Mouse (Mus musculus) E14TG2a.4 (cell line): ENCODE results near the gene Capg.
"Not testable (repeated sequence)": the region's sequence is repeated elsewhere in the genome, so short reads cannot be mapped to it uniquely, and the experiment has no call there.

Source experiments
- H3K27me3 ChIP-seq: 2 replicates; pipeline ENCODE4 v1.6.1; 2014; ENCODE audit warnings: low read length, control low read depth; ENCODE audit not compliant: insufficient read depth
- H3K36me3 ChIP-seq: 2 replicates; pipeline ENCODE4 v1.6.1; 2014; ENCODE audit warnings: low read length, control low read depth; ENCODE audit not compliant: insufficient read depth
- H3K4me1 ChIP-seq: replicated peaks from 2 replicates; pipeline ENCODE4 v1.6.1; 2014; ENCODE audit warnings: low read depth, low read length, control low read depth
- H3K4me3 ChIP-seq: replicated peaks from 2 replicates; pipeline ENCODE4 v1.5.1; 2014; ENCODE audit warnings: mild to moderate bottlenecking, low read length
- H3K9me3 ChIP-seq: 2 replicates; pipeline ENCODE4 v1.6.1; 2014; ENCODE audit warnings: low read length, control low read depth
- CTCF ChIP-seq: conservative IDR thresholded peaks from 2 replicates; pipeline ENCODE4 v1.5.1; 2014; ENCODE audit warnings: low read length
- NANOG ChIP-seq: IDR thresholded peaks from 2 replicates; pipeline ENCODE4 v1.6.1; 2014; ENCODE audit warnings: borderline replicate concordance, low read length, mixed read lengths
- POU5F1 ChIP-seq: IDR thresholded peaks from 2 replicates; pipeline ENCODE4 v1.6.1; 2014; ENCODE audit warnings: low read length, borderline replicate concordance

Gene Capg

DNA sequence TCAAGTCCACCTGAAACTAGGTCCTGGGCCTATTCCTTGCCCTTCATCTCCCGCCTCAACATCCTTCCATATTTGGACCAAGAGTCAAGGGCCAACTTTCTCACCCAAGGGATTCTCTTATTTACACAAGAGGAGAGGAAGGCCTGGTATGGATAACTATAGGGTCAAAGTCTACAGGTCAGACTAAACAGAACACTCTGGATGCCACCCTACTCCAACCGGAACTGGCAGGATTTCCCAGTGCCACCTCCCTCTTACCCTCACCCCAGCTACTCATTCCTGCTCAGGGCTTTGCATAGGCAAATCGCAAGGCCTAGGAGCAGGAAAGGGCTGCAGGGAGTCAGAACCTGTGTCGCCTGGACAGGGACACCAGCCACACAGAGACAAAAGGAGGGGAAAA, 21.0 kb upstream of the Capg start:
- Histone ChIP-seq H3K36me3 (no peaks in the 10 kb centered on the region), H3K27me3 (0 out of 2 replicates have a peak, but pooled peaks cover 9% of the 10 kb centered on the region), H3K4me3 (no peak overlapping the region), H3K9me3 (no peaks in the 10 kb centered on the region), H3K4me1 (peaks cover 22% of the 10 kb centered on the region)
- TF ChIP-seq NANOG: no peak
- no peak for TF ChIP-seq POU5F1
- TF ChIP-seq CTCF: no peak

DNA sequence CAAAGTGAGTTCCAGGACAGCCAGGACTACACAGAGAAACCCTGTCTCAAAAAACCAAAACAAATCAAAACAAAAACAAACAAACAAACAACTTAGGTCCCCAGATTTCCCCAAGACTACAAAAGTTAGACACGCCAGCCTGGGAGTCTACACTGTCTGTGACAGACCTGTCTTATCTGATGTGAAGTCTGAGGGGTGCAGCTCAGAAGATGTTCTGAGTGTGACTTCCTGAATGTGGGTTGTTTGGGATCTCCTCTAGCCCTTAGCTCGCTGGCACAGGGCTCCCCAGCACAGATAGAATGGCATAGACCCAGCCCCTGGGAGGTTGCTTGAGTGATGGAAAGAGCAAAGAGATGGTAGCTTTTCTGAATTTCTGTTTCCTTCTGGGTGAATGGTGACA, 20.0 kb upstream of the Capg start:
- Histone ChIP-seq H3K9me3 (no peaks in the 10 kb centered on the region), H3K4me1 (peaks cover 19% of the 10 kb centered on the region), H3K27me3 (0 out of 2 replicates have a peak, but pooled peaks cover 9% of the 10 kb centered on the region), H3K4me3 (no peak overlapping the region), H3K36me3 (no peaks in the 10 kb centered on the region)
- TF ChIP-seq POU5F1: no peak
- TF ChIP-seq NANOG: no peak
- no peak for TF ChIP-seq CTCF

DNA sequence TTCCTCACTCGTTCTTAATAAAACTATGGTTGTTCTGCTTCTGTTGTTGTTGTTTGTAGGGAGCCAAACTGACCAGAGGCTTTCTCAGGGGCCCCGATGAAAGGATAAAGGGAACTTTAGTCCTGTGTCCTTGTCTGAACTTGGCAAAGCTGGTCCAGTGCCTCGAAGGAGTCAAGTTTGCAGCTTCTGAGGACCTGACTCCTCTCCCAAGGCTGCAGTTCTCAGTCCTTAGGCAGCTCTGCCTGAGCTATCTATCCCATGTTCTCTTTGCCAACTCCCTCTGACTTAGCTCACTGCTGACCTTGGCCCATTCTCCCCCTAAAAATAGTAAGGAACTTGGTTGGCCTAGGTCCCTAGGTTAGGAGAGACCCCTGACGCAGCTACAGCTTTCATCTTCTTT, 17.1 kb upstream of the Capg start:
- H3K4me1 ChIP-seq: no peaks in the 10 kb centered on the region
- no peak overlapping the region for H3K4me3 ChIP-seq
- H3K36me3 ChIP-seq: no peaks in the 10 kb centered on the region
- TF ChIP-seq NANOG (no peak), POU5F1 (no peak), CTCF (no peak)
- H3K9me3 ChIP-seq: no peaks in the 10 kb centered on the region
- H3K27me3 ChIP-seq: no peaks in the 10 kb centered on the region

DNA sequence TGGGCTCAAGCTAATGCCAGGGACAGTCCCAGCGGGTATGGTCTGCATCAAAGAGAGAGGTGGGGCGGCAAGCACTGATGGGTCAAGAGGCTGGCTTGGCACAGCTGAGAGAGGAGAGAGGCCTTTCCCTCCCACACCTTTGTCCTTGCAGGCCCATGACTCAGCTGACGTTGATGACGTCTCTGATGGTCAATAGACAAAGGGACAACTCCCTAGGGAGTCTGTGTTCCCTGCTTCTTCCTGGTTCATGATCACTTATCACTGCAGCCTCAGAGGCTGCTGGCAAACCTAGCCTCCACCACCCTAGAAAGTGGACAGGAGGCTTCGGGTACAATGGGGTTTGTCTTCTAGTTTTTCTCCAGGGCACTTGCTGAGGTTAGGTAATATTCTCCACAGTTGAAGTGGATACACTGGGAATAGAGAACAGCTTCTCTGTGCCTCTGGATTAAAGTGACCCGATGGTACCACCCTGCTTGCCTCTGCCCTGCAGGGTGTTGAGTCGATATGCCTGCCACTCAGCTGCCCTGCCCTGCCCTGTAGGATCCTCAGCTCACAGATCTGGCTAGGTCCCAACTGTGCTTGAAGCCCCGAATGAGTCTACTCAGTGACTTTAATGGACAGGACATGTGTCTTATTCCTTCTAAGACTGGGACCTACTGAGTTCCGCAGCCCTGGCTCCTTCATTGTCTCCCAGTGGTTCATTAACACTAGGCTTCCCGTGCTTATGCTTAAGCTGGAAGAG, 15.6 kb upstream of the Capg start:
- Histone ChIP-seq H3K9me3 (no peaks in the 10 kb centered on the region), H3K4me1 (no peaks in the 10 kb centered on the region), H3K27me3 (no peaks in the 10 kb centered on the region), H3K36me3 (no peaks in the 10 kb centered on the region), H3K4me3 (no peak overlapping the region)
- TF ChIP-seq NANOG (no peak), POU5F1 (no peak), CTCF (no peak)

DNA sequence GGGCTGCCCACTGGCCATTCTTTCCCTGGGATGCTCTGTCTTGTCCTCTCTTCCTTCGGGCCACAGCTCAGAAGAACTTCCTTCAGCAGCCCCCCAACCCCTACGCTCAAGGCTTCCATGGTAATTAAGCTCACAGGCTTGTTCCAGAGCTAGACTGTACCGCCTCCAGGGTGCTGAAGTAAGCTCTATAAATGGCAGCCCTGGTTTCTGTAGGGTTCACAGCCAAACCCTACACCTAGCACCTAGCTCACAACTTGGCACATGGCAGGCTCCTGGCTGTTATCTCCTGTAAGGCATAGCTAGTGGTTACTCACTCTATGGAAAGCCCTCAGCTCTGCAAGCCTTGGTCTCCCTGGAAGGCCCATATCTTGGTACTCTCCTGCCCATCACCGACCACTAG, 11.6 kb upstream of the Capg start:
- TF ChIP-seq POU5F1 (no peak), NANOG (no peak), CTCF (no peak)
- Histone ChIP-seq H3K9me3 (no peaks in the 10 kb centered on the region), H3K4me3 (no peak overlapping the region), H3K36me3 (no peaks in the 10 kb centered on the region), H3K27me3 (no peaks in the 10 kb centered on the region), H3K4me1 (peaks cover 19% of the 10 kb centered on the region)

DNA sequence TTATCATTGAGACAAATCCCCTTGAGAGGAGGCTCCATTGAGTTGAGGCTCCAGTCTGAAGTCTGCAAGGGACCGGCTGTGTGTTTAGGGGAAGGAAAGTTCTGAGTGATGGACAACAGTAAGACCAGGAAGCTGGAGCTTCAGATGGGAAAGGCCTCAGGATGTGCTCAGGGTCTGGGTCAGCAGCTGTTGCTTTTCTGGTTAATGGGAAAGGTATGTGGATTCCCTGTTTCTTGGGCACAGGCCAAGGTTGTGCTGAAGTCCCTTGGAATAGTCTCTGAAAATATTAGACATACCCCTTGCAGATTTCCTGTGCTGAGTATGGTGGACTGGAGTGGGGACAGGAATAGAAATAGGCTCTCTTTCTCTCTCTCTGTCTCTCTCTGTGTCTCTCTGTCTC, 10.6 kb upstream of the Capg start:
- H3K36me3 ChIP-seq, H3K9me3 ChIP-seq, H3K4me3 ChIP-seq, H3K27me3 ChIP-seq: not testable (repeated sequence)
- peaks cover 28% of the 10 kb centered on the region for H3K4me1 ChIP-seq

DNA sequence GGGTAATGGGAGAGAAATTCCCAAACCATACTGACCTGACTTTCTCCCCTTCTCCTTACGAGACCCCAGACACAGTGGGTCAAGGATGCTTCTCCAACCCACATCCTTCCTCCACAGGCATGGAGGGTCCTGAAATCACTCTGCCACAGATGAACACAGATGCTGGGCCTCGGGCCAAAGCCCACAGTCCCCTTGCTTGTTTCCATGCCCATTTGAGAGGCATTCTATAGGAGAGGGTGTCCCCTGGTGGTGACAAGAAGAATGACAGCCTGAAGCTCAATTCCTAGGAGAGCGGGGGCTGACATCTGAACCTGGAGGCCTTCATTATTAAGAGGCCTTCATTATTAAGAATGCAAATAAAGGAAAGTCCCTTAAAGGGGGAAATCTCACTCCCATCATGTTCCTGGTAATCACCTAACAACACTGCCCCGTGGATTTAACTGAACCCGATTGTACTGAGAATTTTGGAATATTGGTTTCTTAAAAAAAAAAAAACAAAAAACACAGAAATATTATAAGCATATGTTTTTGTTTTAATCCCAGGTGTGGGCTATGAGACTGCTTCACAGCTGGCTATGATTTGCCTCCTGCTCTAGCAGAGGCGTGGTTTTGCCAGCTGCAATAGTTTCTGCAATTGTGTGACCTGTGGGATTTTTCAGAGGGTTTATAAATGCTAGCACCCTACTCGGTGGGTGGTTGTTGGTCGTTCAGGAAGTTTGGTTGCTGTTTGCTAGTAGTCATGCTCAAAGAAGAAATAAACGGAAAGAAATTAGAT, 10.0 kb upstream of the Capg start:
- Histone ChIP-seq H3K4me3 (no peak overlapping the region), H3K27me3 (no peaks in the 10 kb centered on the region), H3K36me3 (no peaks in the 10 kb centered on the region), H3K4me1 (peaks cover 33% of the 10 kb centered on the region), H3K9me3 (no peaks in the 10 kb centered on the region)
- TF ChIP-seq NANOG (no peak), POU5F1 (no peak), CTCF (peak; percentile 98)

DNA sequence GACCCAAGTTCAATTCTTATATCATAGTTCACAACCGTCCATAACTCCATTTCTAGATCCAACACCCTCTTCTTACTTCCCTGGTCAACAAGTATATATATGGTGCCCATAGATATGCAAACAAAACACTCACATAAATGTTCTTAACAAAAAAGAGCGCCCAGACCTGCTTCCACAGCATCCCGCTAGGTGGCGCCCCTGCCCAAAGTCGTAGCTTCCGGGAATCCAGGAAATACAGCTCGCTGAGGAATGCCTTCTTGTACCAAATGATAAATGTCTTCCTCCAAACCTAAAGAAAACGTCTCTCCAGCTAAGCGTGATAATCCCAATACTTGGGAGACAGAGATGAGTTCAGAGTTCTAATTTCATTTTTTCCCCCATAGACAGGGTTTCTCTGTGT, 9.0 kb upstream of the Capg start:
- peak overlapping the region; percentile 60 for H3K4me3 ChIP-seq
- no peaks in the 10 kb centered on the region for H3K27me3 ChIP-seq
- TF ChIP-seq POU5F1: no peak
- TF ChIP-seq CTCF: peak; percentile 96
- H3K36me3 ChIP-seq: no peaks in the 10 kb centered on the region
- H3K9me3 ChIP-seq: no peaks in the 10 kb centered on the region
- peaks cover 33% of the 10 kb centered on the region for H3K4me1 ChIP-seq
